Comparison of ENCODE assay signal across 8 mouse cellular contexts in genomic region chr14:20478801-20479200, GRCm38 (mm10). TPM values are rescaled to one million over a fixed set of nuclear protein-coding genes. Genes with fewer than 3 reads are reported as not detected.
DNase-seq lines count a peak whose midpoint lies in the region; ATAC-seq lines count a peak whose summit lies in the region.

No protein-coding gene starts in this region.

- H3K36me3 ChIP-seq in embryonic facial prominence, embryonic 14.5 days (ENCODE audit: control insufficient read depth, insufficient read depth, low read length) = 0 out of 2 replicates have a peak, but pooled peaks cover 2% of the 10 kb centered on the region
- H3K36me3 ChIP-seq in heart, embryonic 14.5 days (ENCODE audit: control insufficient read depth, insufficient read depth, low read length) = peaks cover 13% of the 10 kb centered on the region
- no peaks in the 10 kb centered on the region for H3K36me3 ChIP-seq in macrophage (ENCODE audit: inconsistent target)
- H3K36me3 ChIP-seq in stomach, embryonic 16.5 days (ENCODE audit: control insufficient read depth, insufficient read depth, low read length) = no peaks in the 10 kb centered on the region

- H3K4me2 ChIP-seq in embryonic facial prominence, embryonic 14.5 days (ENCODE audit: low read depth, low read length) = peak overlapping the region; percentile 78
- H3K4me2 ChIP-seq in heart, embryonic 14.5 days (ENCODE audit: low read length) = peak overlapping the region; percentile 89
- H3K4me2 ChIP-seq in stomach, embryonic 16.5 days (ENCODE audit: low read depth, low read length) = peak overlapping the region; percentile 80

- peaks cover 56% of the 10 kb centered on the region for H3K79me2 ChIP-seq in macrophage (ENCODE audit: inconsistent target)

- H3K9ac ChIP-seq in embryonic facial prominence, embryonic 14.5 days (ENCODE audit: low read depth, low read length) = peak overlapping the region; percentile 78
- peak overlapping the region; percentile 88 for H3K9ac ChIP-seq in heart, embryonic 14.5 days (ENCODE audit: low read length)
- peak overlapping the region; percentile 90 for H3K9ac ChIP-seq in stomach, embryonic 16.5 days (ENCODE audit: low read length)

- H3K4me3 ChIP-seq in embryonic facial prominence, embryonic 14.5 days (ENCODE audit: low read depth, low read length) = peak overlapping the region; percentile 71
- peak overlapping the region; percentile 74 to 100 for H3K4me3 ChIP-seq in heart, embryonic 14.5 days (ENCODE audit: control insufficient read depth in 1 of 2, insufficient read depth in 1 of 2, low read depth in 1 of 2, low read length in 2 of 2)
- peak overlapping the region; percentile 88 for H3K4me3 ChIP-seq in macrophage (ENCODE audit: inconsistent target)
- peak overlapping the region; percentile 82 for H3K4me3 ChIP-seq in stomach, embryonic 16.5 days (replicated peaks; ENCODE audit: low read length)

- 14% methylated on average over 7 of the region's 7 CpGs for WGBS in embryonic facial prominence, embryonic 14.5 days
- WGBS in heart, embryonic 14.5 days = 7% methylated on average over 7 of the region's 7 CpGs
- 0% methylated on average over 7 of the region's 7 CpGs for WGBS in macrophage (ENCODE audit: missing documents)
- 18% methylated on average over 7 of the region's 7 CpGs for WGBS in stomach, embryonic 16.5 days

- H3K9me3 ChIP-seq in embryonic facial prominence, embryonic 14.5 days (ENCODE audit: control insufficient read depth, low read length) = no peaks in the 10 kb centered on the region
- no peaks in the 10 kb centered on the region for H3K9me3 ChIP-seq in heart, embryonic 14.5 days (ENCODE audit: control insufficient read depth, low read length)
- no peaks in the 10 kb centered on the region for H3K9me3 ChIP-seq in stomach, embryonic 16.5 days (replicated peaks; ENCODE audit: control insufficient read depth, low read length)

- H3K27ac ChIP-seq in embryonic facial prominence, embryonic 14.5 days (replicated peaks; ENCODE audit: low read depth, low read length) = peak overlapping the region; percentile 78; the same call in 1 of the 2 replicates
- peak overlapping the region; percentile 14 to 78; a peak in 3 of 4 replicates for H3K27ac ChIP-seq in heart, embryonic 14.5 days (replicated peaks in 1 of 2; ENCODE audit: control insufficient read depth in 1 of 2, insufficient read depth in 1 of 2, low read depth in 2 of 2, low read length in 2 of 2)
- peak overlapping the region; percentile 82 for H3K27ac ChIP-seq in macrophage
- peak overlapping the region; percentile 93 for H3K27ac ChIP-seq in stomach, embryonic 16.5 days (ENCODE audit: low read length)

- DNase-seq in 416B (ENCODE audit: low read depth) (peak; percentile 91), NIH3T3 (ENCODE audit: low read depth) (peak; percentile 72)
- peak; percentile 63 for DNase-seq in embryonic facial prominence, embryonic 14.5 days (ENCODE audit: low spot score)
- DNase-seq in kidney, postnatal 10 days = peak; percentile 56

- H3K4me1 ChIP-seq in embryonic facial prominence, embryonic 14.5 days (ENCODE audit: control insufficient read depth, insufficient read depth, low read length) = peaks cover 10% of the 10 kb centered on the region
- H3K4me1 ChIP-seq in heart, embryonic 14.5 days (ENCODE audit: control insufficient read depth in 2 of 2, insufficient read depth in 2 of 2, low read length in 2 of 2) = peaks cover 2 to 15% of the 10 kb centered on the region in 2 experiments; a peak in 3 of 4 replicates
- peaks cover 17% of the 10 kb centered on the region for H3K4me1 ChIP-seq in stomach, embryonic 16.5 days (ENCODE audit: control insufficient read depth, insufficient read depth, low read length)

- H3K27me3 ChIP-seq in embryonic facial prominence, embryonic 14.5 days (replicated peaks; ENCODE audit: control insufficient read depth, insufficient read depth, low read length) = no peaks in the 10 kb centered on the region
- no peaks in the 10 kb centered on the region for H3K27me3 ChIP-seq in heart, embryonic 14.5 days (ENCODE audit: control insufficient read depth, insufficient read depth, low read length)
- H3K27me3 ChIP-seq in stomach, embryonic 16.5 days (ENCODE audit: control insufficient read depth, insufficient read depth, low read length) = no peaks in the 10 kb centered on the region

- no peak for ATAC-seq in embryonic facial prominence, embryonic 14.5 days (ENCODE audit: low read depth)
- ATAC-seq in heart, embryonic 14.5 days (ENCODE audit: insufficient number of reproducible peaks, insufficient read depth, low FRiP score, low read depth) = peak; percentile 57
- ATAC-seq in stomach, embryonic 16.5 days (ENCODE audit: insufficient read depth, low FRiP score) = peak; percentile 68; the same call in 1 of the 2 replicates
- ATAC-seq in activated CD4-positive, CD25-positive, alpha-beta regulatory T cell, adult 4 months = no peak

RNA-seq across cellular contexts. Expression of gene Anxa7, which starts 1.1 kb away (rescaled TPM):
- 47.5 and 48.3 TPM in 2 replicates for polyA plus RNA-seq in embryonic facial prominence, embryonic 14.5 days (2014; fragmentation: Nextera tagmentation; extraction: Ambion mirVana)
- polyA plus RNA-seq in heart, embryonic 14.5 days (2014; fragmentation: Nextera tagmentation; extraction: Ambion mirVana) = 48.1 and 48.6 TPM in 2 replicates
- 1,000 to 10,000 TPM in 1 of 26 experiments, 100 to 1,000 TPM in 25; 128 to 1,099 (median 230) TPM for total RNA-seq in macrophage (2018; cell fraction: chromatin; rRNA removed)
- total RNA-seq in macrophage (2018; cell fraction: cytosol; rRNA removed) = 100 to 1,000 TPM in 13 of 26 experiments, 10 to 100 TPM in 13; 71.9 to 175 (median 100) TPM
- total RNA-seq in macrophage (2018; cell fraction: nucleus; rRNA removed) = 100 to 1,000 TPM in 24 of 26 experiments, 10 to 100 TPM in 2; 84.3 to 815 (median 141) TPM
- 105 to 128 TPM (median 106 TPM) in 3 replicates for polyA plus RNA-seq in macrophage (2018)
- polyA plus RNA-seq in stomach, embryonic 16.5 days (2015; fragmentation: Nextera tagmentation; extraction: Ambion mirVana) = 76.4 and 86.2 TPM in 2 replicates
- polyA plus RNA-seq in activated CD4-positive, CD25-positive, alpha-beta regulatory T cell, adult 4 months (2017; shearing (Covaris generic)) = 10 to 100 TPM; 51.3 to 57.5 TPM

RNA-seq across cellular contexts. Expression of gene Mss51, which starts 17.9 kb away (rescaled TPM):
- 2.9 and 4.0 TPM in 2 replicates for polyA plus RNA-seq in embryonic facial prominence, embryonic 14.5 days (2014; fragmentation: Nextera tagmentation; extraction: Ambion mirVana)
- 0.67 and 0.88 TPM in 2 replicates for polyA plus RNA-seq in heart, embryonic 14.5 days (2014; fragmentation: Nextera tagmentation; extraction: Ambion mirVana)
- total RNA-seq in macrophage (2018; cell fraction: chromatin; rRNA removed) = 1 to 10 TPM; 1.9 to 6.5 (median 3.2) TPM
- total RNA-seq in macrophage (2018; cell fraction: cytosol; rRNA removed) = under 1 TPM in 15 of 26 experiments, not detected in 11; 0.05 to 0.36 (median 0.13) TPM
- total RNA-seq in macrophage (2018; cell fraction: nucleus; rRNA removed) = 1 to 10 TPM; 2.3 to 5.6 (median 3.6) TPM
- polyA plus RNA-seq in macrophage (2018) = 0.57 TPM in 1 of 3 replicates, not detected in the others
- 0.52 and 0.56 TPM in 2 replicates for polyA plus RNA-seq in stomach, embryonic 16.5 days (2015; fragmentation: Nextera tagmentation; extraction: Ambion mirVana)
- polyA plus RNA-seq in activated CD4-positive, CD25-positive, alpha-beta regulatory T cell, adult 4 months (2017; shearing (Covaris generic)) = 1 to 10 TPM in 1 of 2 experiments, under 1 TPM in 1; 0.60 to 2.5 TPM

RNA-seq across cellular contexts. Expression of gene Cfap70, which starts 26.8 kb away (rescaled TPM):
- polyA plus RNA-seq in embryonic facial prominence, embryonic 14.5 days (2014; fragmentation: Nextera tagmentation; extraction: Ambion mirVana) = 0.77 and 3.2 TPM in 2 replicates
- 0.18 and 0.63 TPM in 2 replicates for polyA plus RNA-seq in heart, embryonic 14.5 days (2014; fragmentation: Nextera tagmentation; extraction: Ambion mirVana)
- under 1 TPM in 1 of 26 experiments, not detected in 25; 0.16 TPM for total RNA-seq in macrophage (2018; cell fraction: chromatin; rRNA removed)
- not detected for total RNA-seq in macrophage (2018; cell fraction: cytosol; rRNA removed)
- not detected for total RNA-seq in macrophage (2018; cell fraction: nucleus; rRNA removed)
- not detected in 3 replicates for polyA plus RNA-seq in macrophage (2018)
- 0.17 and 0.94 TPM in 2 replicates for polyA plus RNA-seq in stomach, embryonic 16.5 days (2015; fragmentation: Nextera tagmentation; extraction: Ambion mirVana)
- polyA plus RNA-seq in activated CD4-positive, CD25-positive, alpha-beta regulatory T cell, adult 4 months (2017; shearing (Covaris generic)) = not detected

Comparison
In these comparisons a context has a peak if more than half of its experiments do, and no peak if none do; other contexts are left out.
1. ATAC-seq: peak in heart, embryonic 14.5 days (single experiment) and stomach, embryonic 16.5 days (single experiment); none in embryonic facial prominence, embryonic 14.5 days (single experiment) and activated CD4-positive, CD25-positive, alpha-beta regulatory T cell, adult 4 months (single experiment).
2. Peak in every context shown above with its lines, with median percentiles within 50 percentile points of each other: DNase-seq, H3K27ac ChIP-seq, H3K4me2 ChIP-seq, H3K4me3 ChIP-seq and H3K9ac ChIP-seq.